Mouse (Mus musculus) c-Kit-negative CD71-positive TER-119-positive erythroid progenitor cells, embryonic 14.5 days (primary cell): Measurements from ENCODE around the gene Lca5l.
"Not testable (repeated sequence)": the region's sequence is repeated elsewhere in the genome, so short reads cannot be mapped to it uniquely, and the experiment has no call there.

Experiments
- DNase-seq: peaks from one replicate; pipeline ENCODE4 v3.0.0-alpha.2; 2013; ENCODE audit warnings: low read depth, low spot score

The Lca5l gene

GRCm38 (mm10) chr16:96168837-96169236 is 23.2 kb downstream of the Lca5l start:
- DNase-seq, result no peak

GRCm38 (mm10) chr16:96165723-96166264 is 26.3 kb downstream of the Lca5l start:
- DNase-seq, result no peak

GRCm38 (mm10) chr16:96161336-96161735 is 30.7 kb downstream of the Lca5l start:
- no peak for DNase-seq

DNA sequence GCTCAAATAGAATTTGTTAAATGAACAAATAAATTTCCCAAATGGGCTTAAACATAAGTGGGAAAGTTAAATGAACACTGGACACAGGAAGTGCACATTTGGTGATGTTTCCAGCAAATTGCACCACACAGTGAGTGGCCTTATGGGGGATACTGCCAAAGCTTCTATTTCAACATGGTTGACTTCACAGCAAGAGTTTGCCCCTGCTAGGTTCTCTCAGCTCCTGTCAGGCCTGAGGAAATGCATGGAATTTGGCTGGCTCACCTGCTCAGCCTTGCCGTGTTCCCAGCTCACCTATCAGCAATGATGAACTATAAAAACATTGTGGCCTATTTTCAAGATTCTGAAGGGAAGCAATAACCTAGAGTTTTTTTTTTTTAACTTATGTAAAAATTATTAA is 31.1 kb downstream of the Lca5l start:
- no peak for DNase-seq

- DNase-seq, result no peak
Observed at GRCm38 (mm10) chr16:96159794-96160346, 32.2 kb downstream of the Lca5l start.

DNA sequence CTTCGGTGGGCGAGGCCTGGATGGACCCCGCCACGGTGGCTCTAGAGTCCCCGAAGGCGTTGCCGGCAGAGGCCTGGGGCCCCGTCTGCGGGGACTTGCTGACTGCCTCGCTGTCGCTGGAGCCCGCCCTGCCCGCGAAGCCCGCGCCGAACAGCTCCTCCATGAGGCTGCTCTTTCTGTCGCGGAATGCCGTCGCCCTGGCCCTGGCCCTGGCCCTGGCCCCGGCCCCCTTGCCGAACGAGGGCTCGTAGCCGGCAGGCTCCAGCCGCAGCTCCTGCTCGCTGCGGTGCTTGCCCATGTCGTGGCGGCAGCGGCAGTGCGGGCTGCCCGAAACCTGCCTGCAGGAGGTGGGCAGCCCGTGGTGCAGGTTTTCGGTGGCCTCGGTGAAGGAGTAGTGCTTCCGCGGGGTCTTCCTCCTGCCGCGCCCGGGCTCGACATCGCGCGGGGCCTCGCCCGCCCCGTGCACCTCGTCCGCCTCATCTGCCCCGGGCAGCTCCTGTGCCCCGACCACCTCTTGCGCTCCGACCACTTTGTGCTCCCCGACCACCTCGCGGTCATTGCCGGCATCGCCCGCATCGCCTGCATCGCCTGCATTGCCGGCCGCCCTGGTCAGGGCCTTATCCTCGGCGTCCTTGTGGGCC is 32.9 kb downstream of the Lca5l start:
- DNase-seq, result no peak

DNA sequence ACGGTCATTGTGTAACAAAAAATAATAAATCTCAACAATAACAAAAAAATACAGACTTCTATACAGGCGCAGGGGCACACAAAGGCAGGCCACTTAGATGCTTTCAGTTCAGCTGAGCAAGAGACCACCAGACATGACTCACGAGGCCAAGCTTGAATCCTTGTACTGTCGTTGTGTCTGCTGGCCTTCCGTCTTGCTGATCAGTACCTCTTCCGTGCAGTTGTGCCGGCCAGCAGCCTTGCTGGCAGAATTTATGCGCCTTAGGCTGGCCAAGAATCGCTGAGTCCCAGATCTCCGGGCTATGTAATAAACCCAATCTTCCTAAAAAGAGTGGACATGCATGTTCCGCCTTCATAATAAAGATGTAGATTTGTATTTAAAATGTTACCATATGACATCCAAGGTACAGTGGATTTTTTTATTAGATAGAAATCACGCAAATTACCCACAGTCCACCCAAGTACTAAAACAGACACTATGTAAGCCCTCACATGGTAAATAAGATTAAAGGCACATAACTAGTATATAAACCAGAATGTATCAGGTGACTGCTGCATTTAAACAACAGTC is 33.5 kb downstream of the Lca5l start:
- DNase-seq, result no peak

- DNase-seq, result no peak
Observed at GRCm38 (mm10) chr16:96157171-96157570, 34.9 kb downstream of the Lca5l start.

- DNase-seq, result no peak
Observed at GRCm38 (mm10) chr16:96156019-96156418, 36.1 kb downstream of the Lca5l start.

GRCm38 (mm10) chr16:96154476-96154875 is 37.6 kb downstream of the Lca5l start:
- no peak for DNase-seq

DNA sequence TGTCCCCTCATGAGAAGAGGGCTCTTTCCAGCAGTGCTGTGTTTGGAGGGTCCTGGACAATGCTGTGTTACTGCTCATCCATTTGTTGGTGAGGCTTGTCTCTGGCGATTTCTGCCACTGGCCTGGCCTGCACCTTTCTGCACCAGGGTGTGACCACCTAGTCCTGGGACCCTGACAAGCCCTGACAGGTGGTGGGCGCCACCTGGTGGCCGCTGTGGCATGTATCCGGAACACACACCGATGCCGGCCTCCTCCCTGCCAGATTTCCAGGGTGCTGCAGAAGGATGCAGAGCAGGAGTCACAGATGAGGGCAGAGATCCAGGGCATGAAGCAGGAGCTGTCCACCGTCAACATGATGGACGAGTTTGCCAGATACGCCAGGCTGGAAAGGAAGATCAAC is 40.5 kb downstream of the Lca5l start:
- DNase-seq, result no peak

DNA sequence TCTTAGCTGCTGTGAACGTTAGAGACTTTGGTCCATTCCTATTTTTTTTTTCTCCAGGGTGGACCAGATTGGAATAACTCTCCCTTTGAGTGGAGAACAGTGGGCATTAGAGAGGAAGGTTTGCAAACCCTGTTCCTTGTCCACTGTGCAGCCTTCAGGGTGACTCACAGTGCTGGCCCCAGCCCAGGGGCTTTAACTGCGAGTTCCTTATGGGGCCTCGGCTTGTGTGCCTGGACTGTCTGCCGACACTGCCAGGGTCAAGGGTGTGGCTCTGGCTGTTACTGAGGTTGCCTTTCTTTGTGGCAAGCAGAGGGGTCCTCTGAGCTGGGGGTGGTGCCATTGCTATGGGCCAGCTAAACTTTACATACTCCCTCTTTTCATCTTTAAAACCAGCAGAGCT is 41.1 kb downstream of the Lca5l start:
- no peak for DNase-seq

DNA sequence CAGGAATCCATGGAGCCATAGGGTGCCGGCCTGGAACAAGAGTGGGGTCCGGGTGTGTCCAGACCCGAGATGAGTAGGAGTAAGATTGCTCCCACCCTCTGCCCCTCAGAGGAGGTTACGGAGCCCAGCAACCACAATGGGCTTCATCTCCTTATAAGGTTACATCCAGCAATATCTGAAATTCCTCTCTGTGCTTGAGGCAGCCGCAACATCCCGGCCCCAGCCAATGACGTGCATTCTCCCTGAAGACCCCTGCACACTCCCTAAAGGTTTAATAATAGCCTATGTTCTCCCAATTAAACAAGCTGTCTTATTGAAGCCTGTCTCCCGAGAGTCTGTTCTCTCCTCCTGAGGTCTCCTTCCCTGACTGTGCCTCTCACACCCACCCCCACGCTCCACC is 42.8 kb downstream of the Lca5l start:
- DNase-seq, result no peak

DNA sequence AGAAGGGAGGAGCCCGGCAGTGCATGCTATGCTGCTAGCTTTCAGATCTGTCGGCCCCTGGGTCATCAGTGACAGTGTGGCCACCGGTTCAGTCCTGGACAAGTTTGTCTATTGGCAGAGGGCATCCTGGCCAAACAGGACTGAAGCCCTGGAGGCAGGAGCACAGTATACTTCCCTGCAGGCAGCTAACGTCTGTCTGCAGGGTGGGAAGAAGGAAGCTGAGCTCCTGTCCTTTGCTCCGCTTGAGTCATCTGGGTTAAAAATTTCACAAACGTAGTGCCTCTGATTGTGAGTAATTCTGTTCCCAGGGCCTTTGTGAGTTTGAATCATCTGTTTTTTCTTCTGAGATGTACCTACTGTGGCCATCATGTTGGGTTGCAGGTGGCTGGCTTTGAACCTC is 43.2 kb downstream of the Lca5l start:
- DNase-seq, result no peak

- DNase-seq, result no peak
Observed at GRCm38 (mm10) chr16:96145814-96146213, 46.3 kb downstream of the Lca5l start.

GRCm38 (mm10) chr16:96145110-96145800 is 46.8 kb downstream of the Lca5l start, which contains the start of gene Wrb:
TSS of gene Wrb (plus strand) at chr16:96145407.
- DNase-seq, result peak; percentile 95

- DNase-seq, result not testable (repeated sequence)
Observed at GRCm38 (mm10) chr16:96144748-96145109, 47.3 kb downstream of the Lca5l start.

GRCm38 (mm10) chr16:96128466-96128865 is 63.6 kb downstream of the Lca5l start:
- DNase-seq, result no peak

- peak; percentile 33 for DNase-seq
Observed at GRCm38 (mm10) chr16:96127657-96128344, 64.3 kb downstream of the Lca5l start, which contains the start of gene Hmgn1. TSS of gene Hmgn1 (minus strand) at chr16:96127729.

DNA sequence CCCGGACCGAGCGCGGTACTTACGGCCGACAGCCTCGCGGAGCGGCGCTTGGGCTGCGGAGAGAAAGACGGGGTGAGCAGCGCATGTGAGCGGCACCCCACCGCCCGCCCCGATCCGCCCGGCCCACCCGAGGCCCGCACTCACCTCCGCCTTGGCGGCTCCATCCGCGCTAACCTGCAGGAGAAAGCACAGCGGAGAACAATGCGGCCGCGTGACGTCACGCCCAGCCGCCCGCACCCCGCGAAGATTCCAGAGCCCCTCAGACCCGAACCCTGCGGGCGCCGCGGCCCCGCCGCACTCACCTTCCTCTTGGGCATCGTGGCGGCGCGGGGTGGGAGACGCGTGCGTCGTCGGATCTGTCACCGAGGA is 64.8 kb downstream of the Lca5l start:
- DNase-seq, result no peak

- DNase-seq, result no peak
Observed at GRCm38 (mm10) chr16:96126684-96127171, 65.3 kb downstream of the Lca5l start.
